9 mouse cellular contexts compared by ENCODE assay signal in genomic region chr13:21242408-21243125, GRCm38 (mm10). TPM values are rescaled to one million over a fixed set of nuclear protein-coding genes. Genes with fewer than 3 reads are reported as not detected.
DNase-seq lines count a peak whose midpoint lies in the region; ATAC-seq and TF ChIP-seq lines count a peak whose summit lies in the region.
"Had no signal": no experiment of that assay in that cellular context is flagged by ENCODE, and none has a peak within 500 bp of the region (broad histone marks: within the 10 kb centered on the region; RNA-seq: fewer than 3 reads in every experiment).

No protein-coding gene starts in this region.

- no peaks in the 10 kb centered on the region for H3K4me1 ChIP-seq in lung, embryonic 14.5 days (ENCODE audit: insufficient read depth)
- 0 out of 2 replicates have a peak, but pooled peaks cover 4% of the 10 kb centered on the region for H3K4me1 ChIP-seq in hindbrain, embryonic 15.5 days (replicated peaks)
- no peaks in the 10 kb centered on the region for H3K4me1 ChIP-seq in midbrain, embryonic 15.5 days

- peak; percentile 70 for DNase-seq in lung, embryonic 14.5 days
- no peak for DNase-seq in lung, postnatal 4 days
- DNase-seq in c-Kit-positive CD71-positive TER-119-positive erythroid progenitor cells, embryonic 14.5 days (ENCODE audit: low spot score), result peak; percentile 71
- no peak for DNase-seq in gastrocnemius, postnatal 10 days
- no peak for DNase-seq in kidney, adult 9 months

- no peaks in the 10 kb centered on the region for H3K27me3 ChIP-seq in lung, embryonic 14.5 days (ENCODE audit: insufficient read depth, low read length)
- H3K27me3 ChIP-seq in hindbrain, embryonic 15.5 days, result peaks cover 33% of the 10 kb centered on the region; the same call in 1 of the 2 replicates
- H3K27me3 ChIP-seq in midbrain, embryonic 15.5 days (replicated peaks), result peaks cover 23% of the 10 kb centered on the region; the same call in 1 of the 2 replicates

- 10% methylated on average over 16 of the region's 16 CpGs for WGBS in lung, embryonic 14.5 days
- WGBS in hindbrain, embryonic 15.5 days, result 6% methylated on average over 16 of the region's 16 CpGs
- WGBS in midbrain, embryonic 15.5 days, result 8% methylated on average over 16 of the region's 16 CpGs

- TF ChIP-seq CTCF in lung, embryonic 14.5 days (IDR thresholded peaks at IDR 0.05; ENCODE audit: low read depth), result no peak

- H3K9me3 ChIP-seq in lung, embryonic 14.5 days (ENCODE audit: low read depth, low read length), result no peaks in the 10 kb centered on the region
- no peaks in the 10 kb centered on the region for H3K9me3 ChIP-seq in hindbrain, embryonic 15.5 days
- no peaks in the 10 kb centered on the region for H3K9me3 ChIP-seq in midbrain, embryonic 15.5 days

- no peak overlapping the region for H3K9ac ChIP-seq in lung, embryonic 14.5 days
- no peak overlapping the region for H3K9ac ChIP-seq in hindbrain, embryonic 15.5 days
- H3K9ac ChIP-seq in midbrain, embryonic 15.5 days, result no peak overlapping the region

- no peak overlapping the region for H3K27ac ChIP-seq in lung, embryonic 14.5 days (ENCODE audit: low read depth)
- H3K27ac ChIP-seq in hindbrain, embryonic 15.5 days (replicated peaks), result no peak overlapping the region
- H3K27ac ChIP-seq in midbrain, embryonic 15.5 days, result no peak overlapping the region

- ATAC-seq in lung, embryonic 14.5 days (ENCODE audit: insufficient read depth), result peak; percentile 49; the same call in 1 of the 2 replicates
- ATAC-seq in hindbrain, embryonic 15.5 days (ENCODE audit: low FRiP score, low read depth), result no peak
- no peak for ATAC-seq in midbrain, embryonic 15.5 days (replicated peaks)
- ATAC-seq in activated CD4-positive, CD25-positive, alpha-beta regulatory T cell, adult 4 months, result no peak

- H3K4me2 ChIP-seq in lung, embryonic 14.5 days, result peak overlapping the region; percentile 51
- H3K4me2 ChIP-seq in hindbrain, embryonic 15.5 days, result peak overlapping the region; percentile 42
- peak overlapping the region; percentile 4; the same call in 1 of the 2 replicates for H3K4me2 ChIP-seq in midbrain, embryonic 15.5 days

- H3K36me3 ChIP-seq in lung, embryonic 14.5 days (ENCODE audit: insufficient read depth), result no peaks in the 10 kb centered on the region
- no peaks in the 10 kb centered on the region for H3K36me3 ChIP-seq in hindbrain, embryonic 15.5 days
- H3K36me3 ChIP-seq in midbrain, embryonic 15.5 days (replicated peaks), result no peaks in the 10 kb centered on the region

- peak overlapping the region; percentile 30 for H3K4me3 ChIP-seq in lung, embryonic 14.5 days (ENCODE audit: low read depth, low read length)
- peak overlapping the region; percentile 12; the same call in 1 of the 2 replicates for H3K4me3 ChIP-seq in hindbrain, embryonic 15.5 days
- no peak overlapping the region for H3K4me3 ChIP-seq in midbrain, embryonic 15.5 days

RNA-seq across cellular contexts. Expression of gene Gpx5, which starts 50.0 kb away (rescaled TPM):
- not detected in 2 replicates for polyA plus RNA-seq in lung, embryonic 14.5 days (2014; fragmentation: Nextera tagmentation; extraction: Ambion mirVana)
- polyA plus RNA-seq in hindbrain, embryonic 15.5 days (2015; fragmentation: Nextera tagmentation; extraction: Ambion mirVana), result not detected in 2 replicates
- polyA plus RNA-seq in midbrain, embryonic 15.5 days (2015; fragmentation: Nextera tagmentation; extraction: Ambion mirVana), result not detected in 2 replicates
- not detected for total RNA-seq in gastrocnemius, postnatal 10 days (2021)
- not detected for polyA plus RNA-seq in activated CD4-positive, CD25-positive, alpha-beta regulatory T cell, adult 4 months (2017; shearing (Covaris generic))
- total RNA-seq: neutrophil, adult 5-6 weeks had no signal

Comparison
In these comparisons a context has a peak if more than half of its experiments do, and no peak if none do; other contexts are left out.
1. DNase-seq: peak in lung, embryonic 14.5 days (single experiment) and c-Kit-positive CD71-positive TER-119-positive erythroid progenitor cells, embryonic 14.5 days (single experiment); none in lung, postnatal 4 days (0 of 2), gastrocnemius, postnatal 10 days (single experiment) and kidney, adult 9 months (single experiment).
2. Peak in every context shown above with its lines, with median percentiles within 50 percentile points of each other: H3K4me2 ChIP-seq.